Mouse (Mus musculus): Measurements from ENCODE around the gene Lrrc55.

DNA sequence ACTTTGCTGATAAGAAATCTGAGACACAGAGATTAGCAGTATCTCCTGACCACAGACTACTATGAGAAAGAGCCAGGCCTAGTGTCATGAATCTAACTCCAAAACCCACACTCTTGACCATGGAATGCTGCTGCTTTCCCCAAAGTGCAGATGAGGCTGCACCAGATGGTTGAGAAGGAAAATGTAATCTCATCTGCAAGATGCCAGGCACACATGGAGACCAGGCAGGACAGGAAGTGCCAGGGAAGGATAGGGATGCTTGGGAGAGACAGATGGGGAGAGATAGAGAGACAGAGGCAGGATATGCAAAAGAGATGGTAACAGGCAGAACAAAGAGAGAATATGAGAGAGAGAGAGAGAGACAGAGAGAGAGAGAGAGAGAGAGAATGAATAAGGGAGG is 56.2 kb downstream of the Lrrc55 start:
- TF ChIP-seq POLR2A (IDR thresholded peaks at IDR 0.05; ENCODE audit: extremely low read depth, insufficient read depth, low read length) = no peak
- TF ChIP-seq CTCF (IDR thresholded peaks at IDR 0.05; ENCODE audit: extremely low read depth, insufficient read depth, low read length) = no peak
